Mouse (Mus musculus) limb, embryonic 15.5 days (tissue): ENCODE data around the gene Pik3r3. TPM values are rescaled to one million over a fixed set of nuclear protein-coding genes. Genes with fewer than 3 reads are reported as not detected.

Experiments used
- ATAC-seq: fragments of 200-750 bp; cut with Nextera tagmentation; 2 replicates; pipeline ENCODE4 v1.8.0; 2017; ENCODE audit warnings: low read depth, moderate TSS enrichment; ENCODE audit not compliant: insufficient number of reproducible peaks, low FRiP score, low TSS enrichment
- H3K27ac ChIP-seq: fragments of 300-500 bp; sonication (generic); 2 replicates; pipeline ENCODE4 v1.5.1; 2015; ENCODE audit warnings: moderate library complexity, mild to moderate bottlenecking, inconsistent platforms
- H3K27me3 ChIP-seq: fragments of 300-500 bp; sonication (generic); 2 replicates; pipeline ENCODE4 v1.6.1; 2015; ENCODE audit warnings: inconsistent platforms
- H3K36me3 ChIP-seq: fragments of 300-500 bp; sonication (generic); 2 replicates; pipeline ENCODE4 v1.6.1; 2015; ENCODE audit warnings: inconsistent platforms
- H3K4me1 ChIP-seq: fragments of 300-500 bp; sonication (generic); 2 replicates; pipeline ENCODE4 v1.6.1; 2015; ENCODE audit warnings: inconsistent platforms
- H3K4me2 ChIP-seq: fragments of 300-500 bp; sonication (generic); 2 replicates; pipeline ENCODE4 v1.6.1; 2015; ENCODE audit warnings: mild to moderate bottlenecking, inconsistent platforms
- H3K4me3 ChIP-seq: fragments of 300-500 bp; sonication (generic); 2 replicates; pipeline ENCODE4 v1.5.1; 2015; ENCODE audit warnings: mild to moderate bottlenecking, inconsistent platforms
- H3K9ac ChIP-seq: fragments of 300-500 bp; sonication (generic); 2 replicates; pipeline ENCODE4 v1.6.1; 2015; ENCODE audit warnings: inconsistent platforms
- H3K9me3 ChIP-seq: fragments of 300-500 bp; sonication (generic); 2 replicates; pipeline ENCODE4 v1.6.1; 2016; ENCODE audit warnings: inconsistent platforms
- WGBS: fragments of 180-500 bp; shearing (Covaris S2); methylation state at CpG from one replicate; pipeline ENCODE4 v1.1.7; 2015; 5-methylcytosine and 5-hydroxymethylcytosine counted together
- polyA plus RNA-seq: library from polyadenylated mRNA; unstranded; fragments of >200 nt; fragmentation: Nextera tagmentation; extraction: Ambion mirVana; gene quantifications from 2 replicates; pipeline ENCODE4 v1.2.1, GENCODE M21; 2015

Pik3r3 gene
- polyA plus RNA-seq, 1 experiment from 2014 or later = 11.8 TPM

DNA sequence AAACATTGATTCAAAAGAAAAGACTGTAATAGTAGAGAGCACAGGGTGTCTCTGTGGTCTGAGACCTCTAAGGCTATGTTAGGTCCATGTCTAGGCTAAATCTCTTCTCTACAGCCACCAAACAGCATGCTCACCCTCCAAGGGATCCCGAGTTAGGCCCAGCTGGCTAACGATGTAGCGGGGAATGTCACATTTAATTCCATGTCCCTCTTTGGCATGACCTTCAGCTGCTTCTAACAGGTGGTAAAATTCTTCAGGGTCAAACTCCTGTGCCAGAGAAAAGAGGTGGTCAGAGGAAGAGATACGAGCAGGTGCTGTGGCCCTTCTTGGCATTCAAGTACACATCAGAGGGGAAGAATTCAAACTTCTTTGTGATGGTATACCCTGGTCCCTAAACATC is 96.2 kb downstream of the Pik3r3 start:
- Histone ChIP-seq H3K4me1 (no peaks in the 10 kb centered on the region), H3K9me3 (no peaks in the 10 kb centered on the region), H3K27me3 (no peaks in the 10 kb centered on the region), H3K9ac (no peak overlapping the region), H3K4me3 (no peak overlapping the region), H3K27ac (no peak overlapping the region), H3K4me2 (no peak overlapping the region), H3K36me3 (peaks cover 79% of the 10 kb centered on the region)
- WGBS = 89% methylated on average over 4 of the region's 4 CpGs
- ATAC-seq = no peak

DNA sequence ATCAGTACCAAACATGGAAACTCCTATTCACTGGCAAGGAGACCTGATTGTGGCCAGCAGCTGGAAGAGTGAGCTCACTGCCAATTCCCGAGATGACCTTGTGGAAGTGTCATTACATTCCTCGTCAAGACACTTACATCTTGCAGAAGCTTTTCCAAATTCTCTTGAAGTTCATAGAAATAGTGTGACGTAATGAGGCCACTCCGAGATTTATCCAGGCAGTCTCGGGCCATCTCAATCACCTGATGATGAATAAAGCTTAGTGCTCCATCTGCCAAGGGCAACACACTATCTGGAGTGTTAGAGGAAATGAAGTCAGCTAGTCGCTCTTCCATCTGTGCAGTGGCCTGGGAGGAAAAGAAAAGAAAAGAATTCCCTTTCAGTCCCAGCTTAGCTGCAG is 100.7 kb downstream of the Pik3r3 start:
- H3K27me3 ChIP-seq = no peaks in the 10 kb centered on the region
- no peak overlapping the region for H3K4me2 ChIP-seq
- peaks cover 59% of the 10 kb centered on the region for H3K36me3 ChIP-seq
- H3K27ac ChIP-seq = no peak overlapping the region
- H3K9me3 ChIP-seq = no peaks in the 10 kb centered on the region
- no peak overlapping the region for H3K9ac ChIP-seq
- WGBS = 91% methylated on average over 6 of the region's 6 CpGs
- no peak overlapping the region for H3K4me3 ChIP-seq
- ATAC-seq = no peak
- no peaks in the 10 kb centered on the region for H3K4me1 ChIP-seq

DNA sequence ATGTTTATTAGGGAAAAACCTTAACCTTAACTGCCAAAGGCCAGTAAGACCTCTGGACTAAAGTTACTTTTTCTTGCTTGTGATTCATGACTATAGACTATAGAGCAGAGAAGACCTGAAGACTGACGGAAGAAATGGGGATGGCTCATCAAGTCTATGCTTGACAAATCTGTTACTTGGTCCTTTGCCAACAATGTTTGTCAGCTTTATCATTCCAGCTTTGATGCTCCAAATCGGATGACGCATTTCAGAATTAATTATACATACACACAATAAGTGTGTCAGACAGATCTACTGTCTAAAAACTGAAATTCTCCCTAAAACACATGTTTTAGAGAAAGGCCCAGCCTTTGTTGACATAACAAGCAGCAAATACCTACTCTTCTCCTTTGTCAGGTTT is 107.8 kb downstream of the Pik3r3 start:
- WGBS = 87% methylated on average over 3 of the region's 3 CpGs
- H3K4me3 ChIP-seq = no peak overlapping the region
- H3K9me3 ChIP-seq = no peaks in the 10 kb centered on the region
- peaks cover 45% of the 10 kb centered on the region for H3K36me3 ChIP-seq
- no peak overlapping the region for H3K9ac ChIP-seq
- H3K4me2 ChIP-seq = no peak overlapping the region
- no peak for ATAC-seq
- no peaks in the 10 kb centered on the region for H3K27me3 ChIP-seq
- no peak overlapping the region for H3K27ac ChIP-seq
- H3K4me1 ChIP-seq = no peaks in the 10 kb centered on the region

DNA sequence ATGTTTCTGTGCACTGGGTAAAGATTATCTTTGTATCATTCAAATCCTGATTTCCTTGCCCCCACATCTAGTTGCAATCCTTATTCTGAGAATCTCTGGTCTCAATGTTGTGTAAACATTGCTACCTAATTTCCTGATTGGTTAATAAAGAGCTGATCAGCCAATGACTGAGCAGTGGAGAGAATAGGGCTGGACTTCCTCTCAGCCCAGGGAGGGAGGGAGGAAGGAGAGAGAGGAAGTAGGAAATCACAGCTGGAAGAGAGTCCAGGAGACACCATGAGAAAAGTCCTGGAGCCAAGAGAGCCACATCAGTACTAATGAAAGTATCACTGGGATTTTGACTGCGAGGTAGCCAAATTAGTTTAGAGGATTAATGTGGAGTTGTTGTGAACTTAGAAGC is 114.9 kb downstream of the Pik3r3 start:
- Histone ChIP-seq H3K36me3 (0 out of 2 replicates have a peak, but pooled peaks cover 2% of the 10 kb centered on the region), H3K9ac (no peak overlapping the region), H3K9me3 (no peaks in the 10 kb centered on the region), H3K4me2 (no peak overlapping the region), H3K4me1 (no peaks in the 10 kb centered on the region), H3K27me3 (no peaks in the 10 kb centered on the region), H3K27ac (no peak overlapping the region), H3K4me3 (no peak overlapping the region)
- 75% methylated on average over 1 of the region's 1 CpGs for WGBS
- no peak for ATAC-seq

DNA sequence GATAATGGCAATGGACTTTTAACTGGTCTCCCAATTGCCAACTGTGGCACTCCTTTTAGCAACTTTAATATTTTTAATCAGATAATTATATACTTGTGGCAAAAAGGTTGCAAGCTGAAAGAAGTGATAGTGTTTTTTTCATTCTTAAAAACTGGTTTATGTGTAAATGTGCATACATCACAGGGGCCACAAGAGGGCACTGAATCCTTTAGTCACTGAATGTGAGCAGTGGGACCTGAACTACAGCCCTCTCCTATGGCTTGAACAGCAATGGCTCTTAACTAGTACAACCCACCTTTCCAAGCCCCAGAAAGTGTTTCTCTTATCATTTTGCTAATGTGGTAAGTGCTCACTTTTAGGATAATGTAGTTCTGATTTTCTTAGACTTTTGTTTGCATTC is 120.7 kb downstream of the Pik3r3 start:
- H3K36me3 ChIP-seq = no peaks in the 10 kb centered on the region
- H3K4me2 ChIP-seq = no peak overlapping the region
- H3K4me3 ChIP-seq = no peak overlapping the region
- H3K27me3 ChIP-seq = no peaks in the 10 kb centered on the region
- H3K9me3 ChIP-seq = no peaks in the 10 kb centered on the region
- no peak overlapping the region for H3K27ac ChIP-seq
- ATAC-seq = no peak
- H3K9ac ChIP-seq = no peak overlapping the region
- H3K4me1 ChIP-seq = no peaks in the 10 kb centered on the region

DNA sequence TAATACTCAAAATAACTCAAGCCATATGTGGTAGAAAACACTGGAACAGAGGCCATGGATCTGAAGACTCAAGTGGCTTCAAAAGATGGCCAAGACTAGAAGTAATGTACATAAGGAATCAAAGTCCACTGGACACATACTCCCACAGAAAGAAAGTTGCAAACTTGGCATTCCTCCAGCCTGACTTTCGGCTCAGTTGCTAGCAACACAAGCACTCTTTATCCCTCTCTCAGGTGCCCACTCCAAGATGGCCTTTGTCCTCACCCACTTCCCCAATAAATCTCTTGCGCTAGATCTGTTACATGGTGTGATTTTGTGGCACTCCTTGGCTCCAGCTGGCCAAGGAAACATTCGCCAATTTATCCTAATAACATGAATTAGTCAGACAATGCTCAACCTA is 131.1 kb downstream of the Pik3r3 start:
- Histone ChIP-seq H3K9ac (no peak overlapping the region), H3K36me3 (no peaks in the 10 kb centered on the region), H3K4me2 (no peak overlapping the region), H3K4me1 (no peaks in the 10 kb centered on the region; the same call in 1 of the 2 replicates), H3K9me3 (no peaks in the 10 kb centered on the region), H3K4me3 (no peak overlapping the region), H3K27ac (no peak overlapping the region), H3K27me3 (no peaks in the 10 kb centered on the region)
- ATAC-seq = no peak
- 72% methylated on average over 3 of the region's 3 CpGs for WGBS

Other genes with a start within 250 kb of the Pik3r3 start
- 3.6 and 5.1 TPM in 2 replicates for gene Faah, start 203.7 kb upstream of the Pik3r3 start, polyA plus RNA-seq
- 16.1 and 20.4 TPM in 2 replicates for gene Nsun4, start 167.7 kb upstream of the Pik3r3 start, polyA plus RNA-seq
- 456 and 471 TPM in 2 replicates for gene Uqcrh, start 146.5 kb upstream of the Pik3r3 start, polyA plus RNA-seq
- 78.4 and 81.8 TPM in 2 replicates for gene Lrrc41, start 146.3 kb upstream of the Pik3r3 start, polyA plus RNA-seq
- 22.9 and 23.1 TPM in 2 replicates for gene Rad54l, start 97.9 kb upstream of the Pik3r3 start, polyA plus RNA-seq
- gene Pomgnt1, start 97.8 kb upstream of the Pik3r3 start, polyA plus RNA-seq = 56.6 and 59.7 TPM in 2 replicates
- 2.5 and 2.8 TPM in 2 replicates for gene Lurap1, start 70.3 kb upstream of the Pik3r3 start, polyA plus RNA-seq
- gene Tspan1, start 54.0 kb upstream of the Pik3r3 start, polyA plus RNA-seq = 0.12 TPM in 1 of 2 replicates, not detected in the other
- gene 1700042G07Rik, start 48.2 kb upstream of the Pik3r3 start, polyA plus RNA-seq = not detected in 2 replicates
- not detected in 2 replicates for gene Gm49337, start 48.2 kb upstream of the Pik3r3 start, polyA plus RNA-seq
- 12.1 and 12.3 TPM in 2 replicates for gene Mast2, start 242.6 kb downstream of the Pik3r3 start, polyA plus RNA-seq